Mouse (Mus musculus): ENCODE data around the gene Gba2. TPM values are rescaled to one million over a fixed set of nuclear protein-coding genes. Genes with fewer than 3 reads are reported as not detected.

Gene Gba2
- polyA plus RNA-seq, 1 experiment from 2014 or later, result 44.5 TPM

- 82% methylated on average over 3 of the region's 3 CpGs for WGBS
Measured at GRCm38 (mm10) chr4:43542044-43542443, 36.6 kb downstream of the Gba2 start.

GRCm38 (mm10) chr4:43536031-43536430 is 42.6 kb downstream of the Gba2 start:
- no peaks in the 10 kb centered on the region for H3K9me3 ChIP-seq (replicated peaks)
- 94% methylated on average over 9 of the region's 9 CpGs for WGBS
- H3K36me3 ChIP-seq (ENCODE audit: poor library complexity, severe bottlenecking), result peaks cover 100% of the 10 kb centered on the region

More at GRCm38 (mm10) chr4:43542044-43542443, 36.6 kb downstream of the Gba2 start:
- Histone ChIP-seq H3K36me3 (ENCODE audit: poor library complexity, severe bottlenecking) (peaks cover 100% of the 10 kb centered on the region), H3K4me1 (no peaks in the 10 kb centered on the region), H3K4me2 (no peak overlapping the region), H3K9ac (no peak overlapping the region), H3K9me3 (replicated peaks) (no peaks in the 10 kb centered on the region), H3K27ac (no peak overlapping the region), H3K4me3 (no peak overlapping the region), H3K27me3 (no peaks in the 10 kb centered on the region)
- no peak for ATAC-seq

GRCm38 (mm10) chr4:43535628-43536027 is 43.0 kb downstream of the Gba2 start:
- Histone ChIP-seq H3K27ac (no peak overlapping the region), H3K27me3 (no peaks in the 10 kb centered on the region), H3K4me1 (no peaks in the 10 kb centered on the region), H3K9me3 (replicated peaks) (no peaks in the 10 kb centered on the region), H3K36me3 (ENCODE audit: poor library complexity, severe bottlenecking) (peaks cover 96% of the 10 kb centered on the region), H3K4me2 (no peak overlapping the region), H3K9ac (no peak overlapping the region), H3K4me3 (no peak overlapping the region)
- 97% methylated on average over 8 of the region's 8 CpGs for WGBS
- ATAC-seq, result no peak

More at GRCm38 (mm10) chr4:43536031-43536430, 42.6 kb downstream of the Gba2 start:
- no peak for ATAC-seq
- no peaks in the 10 kb centered on the region for H3K27me3 ChIP-seq
- H3K4me3 ChIP-seq, result no peak overlapping the region
- H3K27ac ChIP-seq, result no peak overlapping the region
- H3K9ac ChIP-seq, result no peak overlapping the region
- H3K4me1 ChIP-seq, result no peaks in the 10 kb centered on the region
- no peak overlapping the region for H3K4me2 ChIP-seq

- Histone ChIP-seq H3K4me2 (no peak overlapping the region), H3K9me3 (replicated peaks) (no peaks in the 10 kb centered on the region), H3K27me3 (no peaks in the 10 kb centered on the region), H3K4me1 (no peaks in the 10 kb centered on the region), H3K4me3 (no peak overlapping the region), H3K27ac (no peak overlapping the region), H3K36me3 (ENCODE audit: poor library complexity, severe bottlenecking) (peaks cover 73% of the 10 kb centered on the region), H3K9ac (no peak overlapping the region)
- 91% methylated on average over 9 of the region's 9 CpGs for WGBS
- no peak for ATAC-seq
Measured at GRCm38 (mm10) chr4:43533270-43533669, 45.4 kb downstream of the Gba2 start.

GRCm38 (mm10) chr4:43530581-43530980 is 48.1 kb downstream of the Gba2 start:
- H3K27me3 ChIP-seq, result peaks cover 12% of the 10 kb centered on the region
- H3K4me1 ChIP-seq, result no peaks in the 10 kb centered on the region
- no peak overlapping the region for H3K27ac ChIP-seq
- no peak overlapping the region for H3K4me2 ChIP-seq
- peaks cover 46% of the 10 kb centered on the region for H3K36me3 ChIP-seq (ENCODE audit: poor library complexity, severe bottlenecking)
- no peaks in the 10 kb centered on the region for H3K9me3 ChIP-seq (replicated peaks)
- WGBS, result 23% methylated on average over 7 of the region's 7 CpGs
- no peak for ATAC-seq
- no peak overlapping the region for H3K4me3 ChIP-seq
- H3K9ac ChIP-seq, result no peak overlapping the region

- H3K9ac ChIP-seq, result no peak overlapping the region
- no peak for ATAC-seq
- H3K27me3 ChIP-seq, result peaks cover 17% of the 10 kb centered on the region
- H3K4me3 ChIP-seq, result no peak overlapping the region
- no peak overlapping the region for H3K4me2 ChIP-seq
- H3K4me1 ChIP-seq, result no peaks in the 10 kb centered on the region
- no peak overlapping the region for H3K27ac ChIP-seq
- peaks cover 41% of the 10 kb centered on the region for H3K36me3 ChIP-seq (ENCODE audit: poor library complexity, severe bottlenecking)
- no peaks in the 10 kb centered on the region for H3K9me3 ChIP-seq (replicated peaks)
- WGBS, result 82% methylated on average over 8 of the region's 8 CpGs
Measured at GRCm38 (mm10) chr4:43530081-43530501, 48.6 kb downstream of the Gba2 start.

GRCm38 (mm10) chr4:43528487-43528886 is 50.2 kb downstream of the Gba2 start:
- 79% methylated on average over 9 of the region's 9 CpGs for WGBS
- H3K36me3 ChIP-seq (ENCODE audit: poor library complexity, severe bottlenecking), result peaks cover 25% of the 10 kb centered on the region
- ATAC-seq, result no peak

GRCm38 (mm10) chr4:43527880-43528279 is 50.8 kb downstream of the Gba2 start:
- H3K4me3 ChIP-seq, result no peak overlapping the region
- H3K9ac ChIP-seq, result no peak overlapping the region
- no peak overlapping the region for H3K27ac ChIP-seq
- peaks cover 19% of the 10 kb centered on the region for H3K36me3 ChIP-seq (ENCODE audit: poor library complexity, severe bottlenecking)
- no peaks in the 10 kb centered on the region for H3K9me3 ChIP-seq (replicated peaks)
- 64% methylated on average over 5 of the region's 5 CpGs for WGBS
- no peak for ATAC-seq
- peaks cover 38% of the 10 kb centered on the region for H3K27me3 ChIP-seq
- peaks cover 16% of the 10 kb centered on the region for H3K4me1 ChIP-seq
- H3K4me2 ChIP-seq, result no peak overlapping the region

More at GRCm38 (mm10) chr4:43528487-43528886, 50.2 kb downstream of the Gba2 start:
- Histone ChIP-seq H3K9ac (no peak overlapping the region), H3K4me1 (peaks cover 12% of the 10 kb centered on the region), H3K4me3 (no peak overlapping the region), H3K4me2 (no peak overlapping the region), H3K27ac (no peak overlapping the region), H3K27me3 (peaks cover 32% of the 10 kb centered on the region), H3K9me3 (replicated peaks) (no peaks in the 10 kb centered on the region)

GRCm38 (mm10) chr4:43519956-43520355 is 58.7 kb downstream of the Gba2 start:
- 16% methylated on average over 6 of the region's 6 CpGs for WGBS
- Histone ChIP-seq H3K27ac (no peak overlapping the region), H3K9ac (no peak overlapping the region), H3K4me2 (peak overlapping the region; percentile 42), H3K27me3 (peaks cover 55% of the 10 kb centered on the region), H3K9me3 (replicated peaks) (no peaks in the 10 kb centered on the region), H3K4me3 (no peak overlapping the region), H3K4me1 (peaks cover 28% of the 10 kb centered on the region), H3K36me3 (ENCODE audit: poor library complexity, severe bottlenecking) (no peaks in the 10 kb centered on the region)
- ATAC-seq, result peak; percentile 66

GRCm38 (mm10) chr4:43519551-43519950 is 59.1 kb downstream of the Gba2 start:
- no peak for ATAC-seq
- H3K4me2 ChIP-seq, result peak overlapping the region; percentile 42
- no peak overlapping the region for H3K27ac ChIP-seq
- H3K36me3 ChIP-seq (ENCODE audit: poor library complexity, severe bottlenecking), result no peaks in the 10 kb centered on the region
- WGBS, result 12% methylated on average over 10 of the region's 10 CpGs
- H3K4me1 ChIP-seq, result peaks cover 27% of the 10 kb centered on the region
- H3K27me3 ChIP-seq, result peaks cover 51% of the 10 kb centered on the region
- no peaks in the 10 kb centered on the region for H3K9me3 ChIP-seq (replicated peaks)
- no peak overlapping the region for H3K4me3 ChIP-seq
- no peak overlapping the region for H3K9ac ChIP-seq

Other genes starting within 250 kb of the Gba2 start
- gene Rusc2, start 196.9 kb downstream of the Gba2 start, polyA plus RNA-seq (2015; fragmentation: Nextera tagmentation; extraction: Ambion mirVana), result 38.9 and 42.5 TPM in 2 replicates
- gene Fam166b, start 149.7 kb downstream of the Gba2 start, polyA plus RNA-seq (2015; fragmentation: Nextera tagmentation; extraction: Ambion mirVana), result 0.31 and 0.42 TPM in 2 replicates
- gene Tesk1, start 136.9 kb downstream of the Gba2 start, polyA plus RNA-seq (2015; fragmentation: Nextera tagmentation; extraction: Ambion mirVana), result 6.0 and 6.3 TPM in 2 replicates
- 3.9 and 4.0 TPM in 2 replicates for gene Cd72, start 124.2 kb downstream of the Gba2 start, polyA plus RNA-seq (2015; fragmentation: Nextera tagmentation; extraction: Ambion mirVana)
- gene Sit1, start 95.1 kb downstream of the Gba2 start, polyA plus RNA-seq (2015; fragmentation: Nextera tagmentation; extraction: Ambion mirVana), result not detected in 2 replicates
- 51.1 and 52.0 TPM in 2 replicates for gene Ccdc107, start 86.0 kb downstream of the Gba2 start, polyA plus RNA-seq (2015; fragmentation: Nextera tagmentation; extraction: Ambion mirVana)
- gene Arhgef39, start 79.2 kb downstream of the Gba2 start, polyA plus RNA-seq (2015; fragmentation: Nextera tagmentation; extraction: Ambion mirVana), result 38.2 and 40.3 TPM in 2 replicates
- gene Car9, start 71.9 kb downstream of the Gba2 start, polyA plus RNA-seq (2015; fragmentation: Nextera tagmentation; extraction: Ambion mirVana), result 0.40 and 0.80 TPM in 2 replicates
- gene Tpm2, start 55.1 kb downstream of the Gba2 start, polyA plus RNA-seq (2015; fragmentation: Nextera tagmentation; extraction: Ambion mirVana), result 11.4 and 12.2 TPM in 2 replicates
- 61.8 and 65.1 TPM in 2 replicates for gene Creb3, start 16.5 kb downstream of the Gba2 start, polyA plus RNA-seq (2015; fragmentation: Nextera tagmentation; extraction: Ambion mirVana)
- gene Tln1, start 16.2 kb downstream of the Gba2 start, polyA plus RNA-seq (2015; fragmentation: Nextera tagmentation; extraction: Ambion mirVana), result 48.0 and 54.7 TPM in 2 replicates
- gene Rgp1, start 158 bp downstream of the Gba2 start, polyA plus RNA-seq (2015; fragmentation: Nextera tagmentation; extraction: Ambion mirVana), result 27.5 and 27.9 TPM in 2 replicates
- 0.65 and 1.8 TPM in 2 replicates for gene Msmp, start 5.6 kb upstream of the Gba2 start, polyA plus RNA-seq (2015; fragmentation: Nextera tagmentation; extraction: Ambion mirVana)
- gene Npr2, start 53.1 kb upstream of the Gba2 start, polyA plus RNA-seq (2015; fragmentation: Nextera tagmentation; extraction: Ambion mirVana), result 9.1 and 10.7 TPM in 2 replicates
- gene Spag8, start 74.7 kb upstream of the Gba2 start, polyA plus RNA-seq (2015; fragmentation: Nextera tagmentation; extraction: Ambion mirVana), result 3.9 and 6.8 TPM in 2 replicates
- 75.6 and 79.2 TPM in 2 replicates for gene Hint2, start 77.6 kb upstream of the Gba2 start, polyA plus RNA-seq (2015; fragmentation: Nextera tagmentation; extraction: Ambion mirVana)
- gene Tmem8b, start 90.1 kb upstream of the Gba2 start, polyA plus RNA-seq (2015; fragmentation: Nextera tagmentation; extraction: Ambion mirVana), result 12.1 and 13.8 TPM in 2 replicates
- gene Fam221b, start 90.3 kb upstream of the Gba2 start, polyA plus RNA-seq (2015; fragmentation: Nextera tagmentation; extraction: Ambion mirVana), result 2.1 and 2.9 TPM in 2 replicates
- not detected in 2 replicates for gene Olfr70, start 121.9 kb upstream of the Gba2 start, polyA plus RNA-seq (2015; fragmentation: Nextera tagmentation; extraction: Ambion mirVana)
- gene Olfr71, start 131.4 kb upstream of the Gba2 start, polyA plus RNA-seq (2015; fragmentation: Nextera tagmentation; extraction: Ambion mirVana), result not detected in 2 replicates
- 0.30 and 0.48 TPM in 2 replicates for gene Hrct1, start 148.3 kb upstream of the Gba2 start, polyA plus RNA-seq (2015; fragmentation: Nextera tagmentation; extraction: Ambion mirVana)
- not detected in 2 replicates for gene Spaar, start 151.2 kb upstream of the Gba2 start, polyA plus RNA-seq (2015; fragmentation: Nextera tagmentation; extraction: Ambion mirVana)
- gene Olfr159, start 192.1 kb upstream of the Gba2 start, polyA plus RNA-seq (2015; fragmentation: Nextera tagmentation; extraction: Ambion mirVana), result not detected in 2 replicates
- gene Olfr156, start 245.0 kb upstream of the Gba2 start, polyA plus RNA-seq (2015; fragmentation: Nextera tagmentation; extraction: Ambion mirVana), result not detected in 2 replicates